In genomic region chr17:71476346-71477020, GRCm38 (mm10) we compare ENCODE assay signal across 7 mouse cellular contexts. TPM values are rescaled to one million over a fixed set of nuclear protein-coding genes. Genes with fewer than 3 reads are reported as not detected.
A peak's percentile ranks its signal among the peaks of the same experiment; 100 is the strongest.
DNase-seq lines count a peak whose midpoint lies in the region; ATAC-seq and TF ChIP-seq lines count a peak whose summit lies in the region.

No protein-coding gene starts in this region.

- H3K27ac ChIP-seq in left cerebral cortex, adult 2 months, result no peak overlapping the region
- peak overlapping the region; percentile 99 for H3K27ac ChIP-seq in forebrain, embryonic 10.5 days
- H3K27ac ChIP-seq in neural tube, embryonic 14.5 days (ENCODE audit: low read depth, low read length), result peak overlapping the region; percentile 99

- intact Hi-C loops in left cerebral cortex, adult 2 months (cut with DNase I), result loop anchor here (5.0 kb wide), 1 partner anchor 141 kb away; the partner anchor contains the start of gene Wdr43

- DNase-seq in left cerebral cortex, adult 2 months (ENCODE audit: extremely low spot score in 1 of 2, low spot score in 2 of 2), result no peak
- DNase-seq in left cerebral cortex, adult 11 months (ENCODE audit: low spot score), result no peak
- DNase-seq in forebrain, embryonic 10.5 days (ENCODE audit: extremely low spot score, low spot score), result no peak
- DNase-seq in large intestine, adult 2 months (ENCODE audit: low read depth, low spot score), result peak; percentile 61
- no peak for DNase-seq in kidney, postnatal 10 days
- no peak for DNase-seq in spleen, adult 12 weeks (ENCODE audit: low spot score)

- H3K4me3 ChIP-seq in left cerebral cortex, adult 2 months, result peak overlapping the region; percentile 95
- peak overlapping the region; percentile 82 for H3K4me3 ChIP-seq in forebrain, embryonic 10.5 days
- H3K4me3 ChIP-seq in neural tube, embryonic 14.5 days (ENCODE audit: low read depth, low read length), result peak overlapping the region; percentile 92

- peaks cover 4% of the 10 kb centered on the region; the same call in 1 of the 2 replicates for H3K36me3 ChIP-seq in forebrain, embryonic 10.5 days (replicated peaks)
- H3K36me3 ChIP-seq in neural tube, embryonic 14.5 days (ENCODE audit: control insufficient read depth, insufficient read depth, low read length), result no peaks in the 10 kb centered on the region

- no peaks in the 10 kb centered on the region for H3K27me3 ChIP-seq in forebrain, embryonic 10.5 days (ENCODE audit: poor library complexity, severe bottlenecking)
- no peaks in the 10 kb centered on the region for H3K27me3 ChIP-seq in neural tube, embryonic 14.5 days (ENCODE audit: control insufficient read depth, insufficient read depth, low read length)

- no peak overlapping the region; the same call in 1 of the 2 replicates for H3K9ac ChIP-seq in neural tube, embryonic 14.5 days (replicated peaks; ENCODE audit: low read depth, low read length)

- 84% methylated on average over 7 of the region's 7 CpGs for WGBS in forebrain, embryonic 10.5 days
- WGBS in large intestine, adult 2 months, result 54% methylated on average over 7 of the region's 7 CpGs
- WGBS in neural tube, embryonic 14.5 days, result 77% methylated on average over 7 of the region's 7 CpGs

- no peak for ATAC-seq in neural tube, embryonic 14.5 days (ENCODE audit: low read depth)

- H3K4me1 ChIP-seq in forebrain, embryonic 10.5 days, result peaks cover 36% of the 10 kb centered on the region
- peaks cover 8% of the 10 kb centered on the region for H3K4me1 ChIP-seq in neural tube, embryonic 14.5 days (ENCODE audit: control insufficient read depth, insufficient read depth, low read length)

- TF ChIP-seq CTCF in left cerebral cortex, adult 2 months (IDR thresholded peaks at IDR 0.05), result no peak

- no peaks in the 10 kb centered on the region for H3K9me3 ChIP-seq in forebrain, embryonic 10.5 days
- no peaks in the 10 kb centered on the region for H3K9me3 ChIP-seq in neural tube, embryonic 14.5 days (ENCODE audit: control insufficient read depth, low read length)

- peak overlapping the region; percentile 84 for H3K4me2 ChIP-seq in neural tube, embryonic 14.5 days (ENCODE audit: low read depth, low read length)

RNA-seq across cellular contexts. Expression of gene Smchd1, which starts 1.3 kb away (rescaled TPM):
- 10 to 100 TPM; 32.5 to 34.5 TPM for total RNA-seq in left cerebral cortex, adult 2 months (2021)
- polyA plus RNA-seq in forebrain, embryonic 10.5 days (2016; fragmentation: Nextera tagmentation; extraction: Ambion mirVana), result 80.0 and 83.1 TPM in 2 replicates
- polyA plus RNA-seq in large intestine, adult 2 months (2012; rRNA removed), result 6.1 and 9.3 TPM in 2 replicates
- polyA plus RNA-seq in neural tube, embryonic 14.5 days (2014; fragmentation: Nextera tagmentation; extraction: Ambion mirVana), result 63.8 and 70.4 TPM in 2 replicates

RNA-seq across cellular contexts. Expression of gene Gm4707, which starts 16.8 kb away (rescaled TPM):
- 1 to 10 TPM; 1.5 to 4.4 TPM for total RNA-seq in left cerebral cortex, adult 2 months (2021)
- 5.8 and 6.9 TPM in 2 replicates for polyA plus RNA-seq in forebrain, embryonic 10.5 days (2016; fragmentation: Nextera tagmentation; extraction: Ambion mirVana)
- polyA plus RNA-seq in large intestine, adult 2 months (2012; rRNA removed), result 0.24 and 0.91 TPM in 2 replicates
- polyA plus RNA-seq in neural tube, embryonic 14.5 days (2014; fragmentation: Nextera tagmentation; extraction: Ambion mirVana), result 2.2 and 2.5 TPM in 2 replicates

RNA-seq across cellular contexts. Expression of gene Ndc80, which starts 50.2 kb away (rescaled TPM):
- under 1 TPM; 0.45 to 0.47 TPM for total RNA-seq in left cerebral cortex, adult 2 months (2021)
- 66.9 and 72.7 TPM in 2 replicates for polyA plus RNA-seq in forebrain, embryonic 10.5 days (2016; fragmentation: Nextera tagmentation; extraction: Ambion mirVana)
- 0.84 and 1.2 TPM in 2 replicates for polyA plus RNA-seq in large intestine, adult 2 months (2012; rRNA removed)
- polyA plus RNA-seq in neural tube, embryonic 14.5 days (2014; fragmentation: Nextera tagmentation; extraction: Ambion mirVana), result 3.1 and 4.2 TPM in 2 replicates

Comparison
In these comparisons a context has a peak if more than half of its experiments do, and no peak if none do; other contexts are left out.
1. RNA of gene Ndc80, which starts 50.2 kb away (polyA plus RNA-seq): 66.9 to 72.7 TPM in forebrain, embryonic 10.5 days; 3.1 to 4.2 TPM in neural tube, embryonic 14.5 days and 0.84 to 1.2 TPM in large intestine, adult 2 months; every median in the first group is over 10 times any median in the second.
2. Peak in every context shown above with its lines, with median percentiles within 50 percentile points of each other: H3K4me3 ChIP-seq.